ENCODE assay signal across 23 mouse cellular contexts in the genomic region with DNA sequence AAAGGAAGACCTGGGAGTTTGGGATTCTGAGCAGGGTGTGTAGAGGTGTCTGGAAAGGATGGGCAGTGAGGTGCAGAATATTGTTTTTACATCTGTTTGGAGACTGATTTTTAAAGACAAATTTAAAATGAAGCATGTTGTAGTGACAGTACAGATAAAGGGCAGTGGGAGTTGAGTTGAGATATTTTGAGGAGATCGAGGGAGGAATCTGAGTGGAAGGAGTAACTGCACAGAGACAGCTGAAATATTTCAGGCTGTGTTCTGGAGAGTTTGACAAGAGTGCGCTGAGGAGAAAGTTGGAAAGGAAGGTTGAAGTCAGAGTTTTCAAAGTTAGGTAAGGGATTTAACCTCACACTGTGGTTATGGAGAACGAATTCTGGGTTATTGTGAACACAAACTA. TPM values are rescaled to one million over a fixed set of nuclear protein-coding genes. Genes with fewer than 3 reads are reported as not detected.
DNase-seq lines count a peak whose midpoint lies in the region; ATAC-seq lines count a peak whose summit lies in the region.
"Had no signal": no experiment of that assay in that cellular context is flagged by ENCODE, and none has a peak within 500 bp of the region (broad histone marks: within the 10 kb centered on the region; RNA-seq: fewer than 3 reads in every experiment).

No protein-coding gene starts in this region.

- ATAC-seq in frontal cortex, adult (ENCODE audit: low TSS enrichment), result peak; percentile 92
- no peak for ATAC-seq in intestine, embryonic 14.5 days (replicated peaks; ENCODE audit: low FRiP score, low TSS enrichment, low read depth)
- ATAC-seq in intestine, embryonic 15.5 days, result no peak
- no peak for ATAC-seq in midbrain, embryonic 14.5 days (ENCODE audit: low FRiP score, low TSS enrichment)
- ATAC-seq: CD4-positive, CD25-positive, alpha-beta regulatory T cell, adult 4 months; forebrain, embryonic 15.5 days; hindbrain, postnatal 0 days; intestine, embryonic 16.5 days had no signal

- H3K27ac ChIP-seq in intestine, embryonic 14.5 days (ENCODE audit: low read depth), result 0 out of 2 replicates have a peak overlapping the region, but pooled peaks have one; percentile 9
- no peak overlapping the region for H3K27ac ChIP-seq in intestine, embryonic 15.5 days
- no peak overlapping the region for H3K27ac ChIP-seq in midbrain, embryonic 14.5 days (replicated peaks; ENCODE audit: low read depth, low read length)
- H3K27ac ChIP-seq: embryonic facial prominence, embryonic 12.5 days; forebrain, embryonic 15.5 days; hindbrain, embryonic 13.5 days; hindbrain, postnatal 0 days had no signal

- H3K9me3 ChIP-seq in intestine, embryonic 14.5 days (ENCODE audit: control insufficient read depth, low read length), result no peaks in the 10 kb centered on the region
- H3K9me3 ChIP-seq in intestine, embryonic 15.5 days, result no peaks in the 10 kb centered on the region
- no peaks in the 10 kb centered on the region for H3K9me3 ChIP-seq in midbrain, embryonic 14.5 days (ENCODE audit: control insufficient read depth, low read length)
- H3K9me3 ChIP-seq: embryonic facial prominence, embryonic 12.5 days; forebrain, embryonic 15.5 days; G1E; hindbrain, embryonic 13.5 days had no signal

- H3K4me1 ChIP-seq in intestine, embryonic 14.5 days (replicated peaks; ENCODE audit: control insufficient read depth, insufficient read depth, low read length), result no peaks in the 10 kb centered on the region
- H3K4me1 ChIP-seq in intestine, embryonic 15.5 days (replicated peaks), result no peaks in the 10 kb centered on the region
- no peaks in the 10 kb centered on the region for H3K4me1 ChIP-seq in midbrain, embryonic 14.5 days (ENCODE audit: control insufficient read depth, insufficient read depth, low read length)
- H3K4me1 ChIP-seq: forebrain, embryonic 15.5 days; hindbrain, embryonic 13.5 days had no signal

- H3K4me3 ChIP-seq in intestine, embryonic 14.5 days (ENCODE audit: low read depth, low read length), result no peak overlapping the region
- H3K4me3 ChIP-seq in intestine, embryonic 15.5 days (replicated peaks), result no peak overlapping the region
- no peak overlapping the region for H3K4me3 ChIP-seq in midbrain, embryonic 14.5 days (replicated peaks; ENCODE audit: low read depth, low read length)
- H3K4me3 ChIP-seq: embryonic facial prominence, embryonic 12.5 days; forebrain, embryonic 15.5 days; hindbrain, embryonic 13.5 days had no signal

- H3K4me2 ChIP-seq in intestine, embryonic 14.5 days (ENCODE audit: low read length), result no peak overlapping the region
- H3K4me2 ChIP-seq in intestine, embryonic 15.5 days (replicated peaks), result no peak overlapping the region
- no peak overlapping the region for H3K4me2 ChIP-seq in midbrain, embryonic 14.5 days (ENCODE audit: low read length)
- H3K4me2 ChIP-seq: embryonic facial prominence, embryonic 12.5 days; forebrain, embryonic 15.5 days; heart, embryonic 11.5 days; hindbrain, embryonic 13.5 days had no signal

- 54% methylated on average over 3 of the region's 3 CpGs for WGBS in intestine, embryonic 14.5 days
- WGBS in intestine, embryonic 15.5 days, result 62% methylated on average over 3 of the region's 3 CpGs
- WGBS in midbrain, embryonic 14.5 days, result 94% methylated on average over 3 of the region's 3 CpGs

- peaks cover 31% of the 10 kb centered on the region for H3K36me3 ChIP-seq in intestine, embryonic 14.5 days (ENCODE audit: control insufficient read depth, insufficient read depth, low read length)
- 0 out of 2 replicates have a peak, but pooled peaks cover 9% of the 10 kb centered on the region for H3K36me3 ChIP-seq in intestine, embryonic 15.5 days
- peaks cover 32% of the 10 kb centered on the region for H3K36me3 ChIP-seq in midbrain, embryonic 14.5 days (ENCODE audit: control insufficient read depth, insufficient read depth, low read length)

- H3K27me3 ChIP-seq in intestine, embryonic 14.5 days (replicated peaks; ENCODE audit: control insufficient read depth, insufficient read depth, low read length), result no peaks in the 10 kb centered on the region
- no peaks in the 10 kb centered on the region for H3K27me3 ChIP-seq in intestine, embryonic 15.5 days (replicated peaks)
- H3K27me3 ChIP-seq in midbrain, embryonic 14.5 days (ENCODE audit: control insufficient read depth, insufficient read depth, low read length), result no peaks in the 10 kb centered on the region
- H3K27me3 ChIP-seq: embryonic facial prominence, embryonic 12.5 days; forebrain, embryonic 15.5 days; hindbrain, embryonic 13.5 days had no signal

- no peak for DNase-seq in frontal cortex, postnatal 14 days (ENCODE audit: low spot score in 2 of 2)
- DNase-seq in intestine, embryonic 14.5 days (ENCODE audit: low spot score), result no peak
- peak; percentile 25 for DNase-seq in right cerebral cortex, adult 18-20 months
- DNase-seq in right cerebral cortex, postnatal 4 days, result no peak
- no peak for DNase-seq in midbrain, embryonic 14.5 days
- DNase-seq: adrenal gland, adult 8-10 months; B cell, adult 2 months; cerebellum, adult 11 months; cerebellum, adult 8-10 months; cerebellum, postnatal 14 days; gastrocnemius, postnatal 14 days; heart, adult 18-20 months; heart, postnatal 10 days had no signal

- no peak overlapping the region for H3K9ac ChIP-seq in intestine, embryonic 14.5 days (ENCODE audit: low read length)
- no peak overlapping the region for H3K9ac ChIP-seq in intestine, embryonic 15.5 days
- no peak overlapping the region for H3K9ac ChIP-seq in midbrain, embryonic 14.5 days (replicated peaks; ENCODE audit: low read length)
- H3K9ac ChIP-seq: embryonic facial prominence, embryonic 12.5 days; forebrain, embryonic 15.5 days; hindbrain, embryonic 13.5 days had no signal

RNA-seq across cellular contexts. Expression of a gene that starts 25.0 kb away (rescaled TPM):
- polyA plus RNA-seq in intestine, embryonic 14.5 days (2014; fragmentation: Nextera tagmentation; extraction: Ambion mirVana), result 64.1 and 70.1 TPM in 2 replicates
- polyA plus RNA-seq in intestine, embryonic 15.5 days (2015; fragmentation: Nextera tagmentation; extraction: Ambion mirVana), result 68.9 and 70.2 TPM in 2 replicates
- polyA plus RNA-seq in midbrain, embryonic 14.5 days (2014; fragmentation: Nextera tagmentation; extraction: Ambion mirVana), result 43.0 and 57.8 TPM in 2 replicates
